Mouse (Mus musculus): ENCODE results near the gene Mapk8ip2.

GRCm38 (mm10) chr15:89473921-89474320 lies 20.2 kb downstream of the Mapk8ip2 start:
- TF ChIP-seq CTCF (IDR thresholded peaks at IDR 0.05; ENCODE audit: borderline replicate concordance, control insufficient read depth, extremely low read depth, insufficient read depth, low read length, poor library complexity) (no peak), POLR2A (IDR thresholded peaks at IDR 0.05; ENCODE audit: control insufficient read depth, extremely low read depth, insufficient read depth, low read length, poor library complexity) (no peak)
